Mouse (Mus musculus) limb, embryonic 12.5 days (tissue): Measurements from ENCODE around the gene Rinl. TPM values are rescaled to one million over a fixed set of nuclear protein-coding genes. Genes with fewer than 3 reads are reported as not detected.

ENCODE experiments used
- ATAC-seq: fragments of 200-750 bp; cut with Nextera tagmentation; 2 replicates; pipeline ENCODE4 v1.8.0; 2017; ENCODE audit warnings: low read depth, moderate TSS enrichment; ENCODE audit not compliant: insufficient number of reproducible peaks, insufficient read depth, low FRiP score, low TSS enrichment
- H3K27ac ChIP-seq: fragments of 300-500 bp; sonication (generic); 2 replicates; pipeline ENCODE4 v1.5.1; 2016; ENCODE audit warnings: mild to moderate bottlenecking, moderate library complexity
- H3K27me3 ChIP-seq: fragments of 300-500 bp; sonication (generic); 2 replicates; pipeline ENCODE4 v1.6.1; 2016; ENCODE audit warnings: mild to moderate bottlenecking, moderate library complexity
- H3K36me3 ChIP-seq: fragments of 300-500 bp; sonication (generic); 2 replicates; pipeline ENCODE4 v1.6.1; 2016; ENCODE audit warnings: mild to moderate bottlenecking, moderate library complexity
- H3K4me1 ChIP-seq: fragments of 300-500 bp; sonication (generic); replicated peaks from 2 replicates; pipeline ENCODE4 v1.6.1; 2016
- H3K4me2 ChIP-seq: fragments of 300-500 bp; sonication (generic); 2 replicates; pipeline ENCODE4 v1.6.1; 2016; ENCODE audit warnings: mild to moderate bottlenecking, moderate library complexity
- H3K4me3 ChIP-seq: fragments of 300-500 bp; sonication (generic); replicated peaks from 2 replicates; pipeline ENCODE4 v1.5.1; 2016; ENCODE audit warnings: mild to moderate bottlenecking
- H3K9ac ChIP-seq: fragments of 300-500 bp; sonication (generic); replicated peaks from 2 replicates; pipeline ENCODE4 v1.6.1; 2016; ENCODE audit warnings: mild to moderate bottlenecking, moderate library complexity
- H3K9me3 ChIP-seq: fragments of 300-500 bp; sonication (generic); 2 replicates; pipeline ENCODE4 v1.6.1; 2016; ENCODE audit warnings: mild to moderate bottlenecking, moderate library complexity
- WGBS: fragments of 180-500 bp; shearing (Covaris S2); methylation state at CpG from one replicate; pipeline ENCODE4 v1.1.7; 2016; 5-methylcytosine and 5-hydroxymethylcytosine counted together
- polyA plus RNA-seq: library from polyadenylated mRNA; unstranded; fragments of >200 nt; fragmentation: Nextera tagmentation; extraction: Ambion mirVana; gene quantifications from 2 replicates; pipeline ENCODE4 v1.2.1, GENCODE M21; 2016

Rinl gene
- polyA plus RNA-seq, 1 experiment from 2014 or later = 3.1 TPM

GRCm38 (mm10) chr7:28796562-28796975 lies 7.8 kb downstream of the Rinl start:
- H3K4me2 ChIP-seq = peak overlapping the region; percentile 50
- no peaks in the 10 kb centered on the region for H3K36me3 ChIP-seq
- H3K27ac ChIP-seq = no peak overlapping the region; the same call in 1 of the 2 replicates
- no peaks in the 10 kb centered on the region for H3K27me3 ChIP-seq
- WGBS = 15% methylated on average over 32 of the region's 32 CpGs
- H3K9ac ChIP-seq = peak overlapping the region; percentile 46; the same call in 1 of the 2 replicates
- ATAC-seq = no peak
- peak overlapping the region; percentile 19 for H3K4me3 ChIP-seq
- peaks cover 17% of the 10 kb centered on the region for H3K4me1 ChIP-seq
- H3K9me3 ChIP-seq = no peaks in the 10 kb centered on the region

- ATAC-seq = no peak
- WGBS = 95% methylated on average over 9 of the region's 9 CpGs
- no peaks in the 10 kb centered on the region for H3K36me3 ChIP-seq
Measured at GRCm38 (mm10) chr7:28799994-28800393, 11.2 kb downstream of the Rinl start.

GRCm38 (mm10) chr7:28801451-28801850 lies 12.7 kb downstream of the Rinl start:
- 75% methylated on average over 3 of the region's 3 CpGs for WGBS
- Histone ChIP-seq H3K9ac (no peak overlapping the region), H3K27ac (peak overlapping the region; percentile 94), H3K4me3 (no peak overlapping the region), H3K9me3 (no peaks in the 10 kb centered on the region), H3K4me1 (peaks cover 34% of the 10 kb centered on the region), H3K36me3 (no peaks in the 10 kb centered on the region), H3K27me3 (no peaks in the 10 kb centered on the region), H3K4me2 (no peak overlapping the region)
- ATAC-seq = no peak

More at GRCm38 (mm10) chr7:28799994-28800393, 11.2 kb downstream of the Rinl start:
- H3K4me2 ChIP-seq = no peak overlapping the region
- H3K4me3 ChIP-seq = no peak overlapping the region
- no peak overlapping the region for H3K9ac ChIP-seq
- H3K9me3 ChIP-seq = no peaks in the 10 kb centered on the region
- no peaks in the 10 kb centered on the region for H3K27me3 ChIP-seq
- peaks cover 35% of the 10 kb centered on the region for H3K4me1 ChIP-seq
- no peak overlapping the region for H3K27ac ChIP-seq

- peak overlapping the region; percentile 32 for H3K4me2 ChIP-seq
- H3K36me3 ChIP-seq = no peaks in the 10 kb centered on the region
- 14% methylated on average over 10 of the region's 10 CpGs for WGBS
- H3K27me3 ChIP-seq = no peaks in the 10 kb centered on the region
- no peak overlapping the region for H3K9ac ChIP-seq
- H3K4me3 ChIP-seq = no peak overlapping the region
- H3K4me1 ChIP-seq = peaks cover 27% of the 10 kb centered on the region
- H3K27ac ChIP-seq = peak overlapping the region; percentile 94
- peak; percentile 33 for ATAC-seq
- no peaks in the 10 kb centered on the region for H3K9me3 ChIP-seq
Measured at GRCm38 (mm10) chr7:28801901-28802670, 13.3 kb downstream of the Rinl start.

- 10% methylated on average over 10 of the region's 10 CpGs for WGBS
- Histone ChIP-seq H3K4me2 (peak overlapping the region; percentile 32), H3K36me3 (no peaks in the 10 kb centered on the region), H3K9ac (peak overlapping the region; percentile 27; the same call in 1 of the 2 replicates), H3K9me3 (no peaks in the 10 kb centered on the region), H3K4me1 (peaks cover 33% of the 10 kb centered on the region), H3K4me3 (no peak overlapping the region), H3K27me3 (no peaks in the 10 kb centered on the region), H3K27ac (peak overlapping the region; percentile 94)
- ATAC-seq = peak; percentile 54
Measured at GRCm38 (mm10) chr7:28802846-28803588, 14.2 kb downstream of the Rinl start.

- no peaks in the 10 kb centered on the region for H3K27me3 ChIP-seq
- H3K4me1 ChIP-seq = peaks cover 36% of the 10 kb centered on the region
- H3K36me3 ChIP-seq = no peaks in the 10 kb centered on the region
- H3K4me3 ChIP-seq = no peak overlapping the region
- no peak overlapping the region for H3K9ac ChIP-seq
- peak overlapping the region; percentile 94 for H3K27ac ChIP-seq
- H3K4me2 ChIP-seq = 0 out of 2 replicates have a peak overlapping the region, but pooled peaks have one; percentile 32
- WGBS = 37% methylated on average over 4 of the region's 4 CpGs
- no peaks in the 10 kb centered on the region for H3K9me3 ChIP-seq
- ATAC-seq = no peak
Measured at GRCm38 (mm10) chr7:28803756-28804155, 15.0 kb downstream of the Rinl start.

GRCm38 (mm10) chr7:28806869-28807268 lies 18.1 kb downstream of the Rinl start:
- peaks cover 2% of the 10 kb centered on the region for H3K36me3 ChIP-seq
- H3K27me3 ChIP-seq = no peaks in the 10 kb centered on the region
- H3K9me3 ChIP-seq = no peaks in the 10 kb centered on the region
- peaks cover 34% of the 10 kb centered on the region for H3K4me1 ChIP-seq
- no peak overlapping the region for H3K27ac ChIP-seq
- H3K9ac ChIP-seq = no peak overlapping the region
- no peak for ATAC-seq
- H3K4me3 ChIP-seq = no peak overlapping the region
- WGBS = 82% methylated on average over 4 of the region's 4 CpGs
- H3K4me2 ChIP-seq = no peak overlapping the region

- ATAC-seq = no peak
- H3K36me3 ChIP-seq = peaks cover 11% of the 10 kb centered on the region
- WGBS = 34% methylated on average over 6 of the region's 8 CpGs
Measured at GRCm38 (mm10) chr7:28807641-28808220, 19.0 kb downstream of the Rinl start.

GRCm38 (mm10) chr7:28808221-28808941 lies 19.6 kb downstream of the Rinl start, which contains the start of gene Hnrnpl:
TSS of gene Hnrnpl (plus strand) at chr7:28808541.
- Histone ChIP-seq H3K27me3 (no peaks in the 10 kb centered on the region), H3K9me3 (no peaks in the 10 kb centered on the region), H3K27ac (peak within 1 kb of the TSS; percentile 100), H3K4me3 (peak within 1 kb of the TSS; percentile 83), H3K4me2 (peak within 1 kb of the TSS; percentile 91), H3K9ac (peak within 1 kb of the TSS; percentile 95), H3K36me3 (peaks cover 17% of the 10 kb centered on the region), H3K4me1 (peaks cover 34% of the 10 kb centered on the region)
- ATAC-seq = peak; percentile 3
- WGBS = 5% methylated on average over 35 of the region's 35 CpGs

More at GRCm38 (mm10) chr7:28807641-28808220, 19.0 kb downstream of the Rinl start:
- Histone ChIP-seq H3K4me2 (peak overlapping the region; percentile 91), H3K4me1 (peaks cover 34% of the 10 kb centered on the region), H3K9ac (peak overlapping the region; percentile 95), H3K9me3 (no peaks in the 10 kb centered on the region), H3K27ac (peak overlapping the region; percentile 100), H3K27me3 (no peaks in the 10 kb centered on the region), H3K4me3 (peak overlapping the region; percentile 83)

GRCm38 (mm10) chr7:28808957-28809393 lies 20.2 kb downstream of the Rinl start:
- peak overlapping the region; percentile 83 for H3K4me3 ChIP-seq
- no peaks in the 10 kb centered on the region for H3K9me3 ChIP-seq
- H3K4me1 ChIP-seq = peaks cover 33% of the 10 kb centered on the region
- no peaks in the 10 kb centered on the region for H3K27me3 ChIP-seq
- H3K9ac ChIP-seq = peak overlapping the region; percentile 95
- peak overlapping the region; percentile 100 for H3K27ac ChIP-seq
- peak; percentile 65 for ATAC-seq
- WGBS = under 1% methylated on average over 30 of the region's 32 CpGs
- peak overlapping the region; percentile 91 for H3K4me2 ChIP-seq
- H3K36me3 ChIP-seq = peaks cover 23% of the 10 kb centered on the region
